14 mouse cellular contexts compared by ENCODE assay signal in genomic region chr8:4411126-4411525, GRCm38 (mm10).
DNase-seq lines count a peak whose midpoint lies in the region; ATAC-seq and TF ChIP-seq lines count a peak whose summit lies in the region.
"Had no signal": no experiment of that assay in that cellular context is flagged by ENCODE, and none has a peak within 500 bp of the region (broad histone marks: within the 10 kb centered on the region; RNA-seq: fewer than 3 reads in every experiment).

No protein-coding gene starts in this region.

- intact Hi-C loops in heart, postnatal 25 days (cut with DNase I), result no loop called here
- intact Hi-C loops in left cerebral cortex, postnatal 4 days (cut with DNase I), result no loop called here

- no peaks in the 10 kb centered on the region for H3K36me3 ChIP-seq in limb, embryonic 13.5 days
- H3K36me3 ChIP-seq: embryonic facial prominence, embryonic 12.5 days; hindbrain, embryonic 10.5 days had no signal

- no peaks in the 10 kb centered on the region for H3K9me3 ChIP-seq in limb, embryonic 13.5 days
- H3K9me3 ChIP-seq: embryonic facial prominence, embryonic 12.5 days; hindbrain, embryonic 10.5 days had no signal

- ATAC-seq in limb, embryonic 13.5 days (ENCODE audit: low FRiP score, low read depth), result peak; percentile 69

- no peak overlapping the region for H3K27ac ChIP-seq in layer of hippocampus, adult 2 months
- no peak overlapping the region for H3K27ac ChIP-seq in limb, embryonic 13.5 days
- H3K27ac ChIP-seq: embryonic facial prominence, embryonic 12.5 days; hindbrain, embryonic 10.5 days had no signal

- DNase-seq in heart, adult 11 months, result peak; percentile 61
- no peak for DNase-seq in heart, postnatal 25 days (ENCODE audit: low spot score)
- peak; percentile 13 to 16 for DNase-seq in layer of hippocampus, adult 2 months (ENCODE audit: low spot score in 2 of 2)
- DNase-seq in layer of hippocampus, adult 9-10 months (ENCODE audit: low spot score), result no peak
- DNase-seq in right cerebral cortex, postnatal 10 days (ENCODE audit: low spot score in 2 of 2), result peak; percentile 65 to 66
- DNase-seq in right cerebral cortex, postnatal 25 days, result no peak
- DNase-seq in left cerebral cortex, postnatal 4 days, result no peak
- DNase-seq: adrenal gland, postnatal 10 days; kidney, adult 8-10 months; kidney, postnatal 4 days; right cerebral cortex, postnatal 4 days had no signal

- H3K27me3 ChIP-seq in limb, embryonic 13.5 days, result no peaks in the 10 kb centered on the region
- H3K27me3 ChIP-seq: embryonic facial prominence, embryonic 12.5 days had no signal

- no peaks in the 10 kb centered on the region for H3K4me1 ChIP-seq in limb, embryonic 13.5 days
- H3K4me1 ChIP-seq: embryonic facial prominence, embryonic 12.5 days had no signal

- H3K4me3 ChIP-seq in layer of hippocampus, adult 2 months, result no peak overlapping the region
- no peak overlapping the region for H3K4me3 ChIP-seq in limb, embryonic 13.5 days
- H3K4me3 ChIP-seq: embryonic facial prominence, embryonic 12.5 days; hindbrain, embryonic 10.5 days had no signal

- H3K9ac ChIP-seq in limb, embryonic 13.5 days, result no peak overlapping the region
- H3K9ac ChIP-seq: embryonic facial prominence, embryonic 12.5 days had no signal

- H3K4me2 ChIP-seq in limb, embryonic 13.5 days (replicated peaks), result no peak overlapping the region
- H3K4me2 ChIP-seq: embryonic facial prominence, embryonic 12.5 days had no signal

- WGBS in limb, embryonic 13.5 days, result 50% methylated on average over 3 of the region's 3 CpGs

- no peak for TF ChIP-seq CTCF in layer of hippocampus, adult 2 months (conservative IDR thresholded peaks at IDR 0.05)

Comparison
In these comparisons a context has a peak if more than half of its experiments do, and no peak if none do; other contexts are left out.
1. DNase-seq: peak in heart, adult 11 months (single experiment), layer of hippocampus, adult 2 months (2 of 2) and right cerebral cortex, postnatal 10 days (2 of 2); none in heart, postnatal 25 days (single experiment), layer of hippocampus, adult 9-10 months (single experiment), right cerebral cortex, postnatal 25 days (single experiment) and left cerebral cortex, postnatal 4 days (single experiment).